Mouse (Mus musculus): ENCODE measurements at regions not wholly inside any gene's neighbourhood (a gene's known extent, or its start where the extent isn't known, plus 50 kb on each side); places are given as distances from the start of the nearest gene placed in this dataset.

- peak; percentile 16 for DNase-seq (ENCODE audit: low read depth)
These were observed 111.3 kb upstream of the Ptger4 start for GRCm38 (mm10) chr15:5355332-5355731.

- no peak for DNase-seq (ENCODE audit: low read depth)
These were observed 110.3 kb upstream of the Ptger4 start for GRCm38 (mm10) chr15:5354328-5354727.

GRCm38 (mm10) chr15:5348881-5349280 lies 104.9 kb upstream of the Ptger4 start:
- DNase-seq (ENCODE audit: low read depth): no peak

- DNase-seq (ENCODE audit: low read depth): no peak
These were observed 103.7 kb upstream of the Ptger4 start for GRCm38 (mm10) chr15:5347674-5348073.

GRCm38 (mm10) chr15:5346955-5347354 lies 103.0 kb upstream of the Ptger4 start:
- no peak for DNase-seq (ENCODE audit: low read depth)

- DNase-seq (ENCODE audit: low read depth): peak; percentile 15
These were observed 99.8 kb upstream of the Ptger4 start for GRCm38 (mm10) chr15:5343794-5344193.

GRCm38 (mm10) chr15:5335528-5336268 lies 91.7 kb upstream of the Ptger4 start:
- DNase-seq (ENCODE audit: low read depth): peak; percentile 47

GRCm38 (mm10) chr15:5326996-5327395 lies 83.0 kb upstream of the Ptger4 start:
- DNase-seq (ENCODE audit: low read depth): no peak

- peak; percentile 71 for DNase-seq (ENCODE audit: low read depth)
These were observed 77.7 kb upstream of the Ptger4 start for GRCm38 (mm10) chr15:5321691-5322090.

GRCm38 (mm10) chr15:5312231-5312630 lies 68.2 kb upstream of the Ptger4 start:
- DNase-seq (ENCODE audit: low read depth): no peak

GRCm38 (mm10) chr15:5310035-5310434 lies 66.0 kb upstream of the Ptger4 start:
- no peak for DNase-seq (ENCODE audit: low read depth)

- no peak for DNase-seq (ENCODE audit: low read depth)
These were observed 58.4 kb upstream of the Ptger4 start for GRCm38 (mm10) chr15:5302403-5302802.

- DNase-seq (ENCODE audit: low read depth): no peak
These were observed 55.8 kb upstream of the Ptger4 start for GRCm38 (mm10) chr15:5299807-5300206.

- DNase-seq (ENCODE audit: low read depth): no peak
These were observed 53.0 kb upstream of the Ptger4 start for GRCm38 (mm10) chr15:5296949-5297348.

Measured in NIH3T3 (cell line).